Mouse (Mus musculus) CH12.LX (cell line): ENCODE data around the gene Lrrc49.

Experiments
- BHLHE40 ChIP-seq: IDR thresholded peaks from 2 replicates; pipeline ENCODE4 v1.6.1; 2011; ENCODE audit warnings: mild to moderate bottlenecking, low read depth, low read length, improper control_type of control experiment
- CHD1 ChIP-seq: IDR thresholded peaks from 2 replicates; pipeline ENCODE4 v1.6.1; 2012; ENCODE audit warnings: low read depth, low read length, improper control_type of control experiment, inconsistent platforms
- CTCF ChIP-seq, 2 experiments: IDR thresholded peaks in 1 of 2; conservative IDR thresholded peaks in 1 of 2; 2 replicates each; pipeline ENCODE4 v1.5.1; 2011 to 2012; ENCODE audit warnings: low read depth in 2 of 2, low read length in 2 of 2, improper control_type of control experiment in 1 of 2, inconsistent platforms in 1 of 2, mild to moderate bottlenecking in 1 of 2, moderate library complexity in 1 of 2
- E2F4 ChIP-seq: IDR thresholded peaks from 2 replicates; pipeline ENCODE4 v1.6.1; 2011; ENCODE audit warnings: low read depth, low read length, improper control_type of control experiment; ENCODE audit not compliant: insufficient replicate concordance
- EP300 ChIP-seq: IDR thresholded peaks from 2 replicates; pipeline ENCODE4 v1.6.1; 2011; ENCODE audit warnings: low read length, improper control_type of control experiment
- GABPA ChIP-seq: IDR thresholded peaks from 2 replicates; pipeline ENCODE4 v1.6.1; 2012; ENCODE audit warnings: low read depth, low read length, improper control_type of control experiment, inconsistent platforms; ENCODE audit not compliant: insufficient replicate concordance
- MAZ ChIP-seq: IDR thresholded peaks from 2 replicates; pipeline ENCODE4 v1.6.1; 2012; ENCODE audit warnings: low read depth, mild to moderate bottlenecking, inconsistent platforms, low read length, improper control_type of control experiment, moderate library complexity
- NRF1 ChIP-seq: IDR thresholded peaks from 2 replicates; pipeline ENCODE4 v1.6.1; 2014; ENCODE audit warnings: low read depth, mild to moderate bottlenecking, inconsistent platforms, low read length, improper control_type of control experiment, moderate library complexity
- POLR2A ChIP-seq: IDR thresholded peaks from 2 replicates; pipeline ENCODE4 v1.6.1; 2011; ENCODE audit warnings: low read depth, mild to moderate bottlenecking, improper control_type of control experiment, low read length
- POLR2AphosphoS2 ChIP-seq: IDR thresholded peaks from 2 replicates; pipeline ENCODE4 v1.6.1; 2011; ENCODE audit warnings: low read depth, low read length, improper control_type of control experiment
- TBP ChIP-seq: conservative IDR thresholded peaks from 2 replicates; pipeline ENCODE4 v1.6.1; 2011; ENCODE audit warnings: low read depth, low read length, improper control_type of control experiment
- ZC3H11A ChIP-seq: IDR thresholded peaks from 2 replicates; pipeline ENCODE4 v1.6.1; 2012; ENCODE audit warnings: low read depth, mild to moderate bottlenecking, inconsistent platforms, low read length, improper control_type of control experiment
- ZKSCAN1 ChIP-seq: IDR thresholded peaks from 2 replicates; pipeline ENCODE4 v1.6.1; 2012; ENCODE audit warnings: low read depth, inconsistent platforms, low read length, improper control_type of control experiment, borderline replicate concordance
- ZNF384 ChIP-seq: IDR thresholded peaks from 2 replicates; pipeline ENCODE4 v1.6.1; 2012; ENCODE audit warnings: low read depth, low read length, improper control_type of control experiment, inconsistent platforms

DNA sequence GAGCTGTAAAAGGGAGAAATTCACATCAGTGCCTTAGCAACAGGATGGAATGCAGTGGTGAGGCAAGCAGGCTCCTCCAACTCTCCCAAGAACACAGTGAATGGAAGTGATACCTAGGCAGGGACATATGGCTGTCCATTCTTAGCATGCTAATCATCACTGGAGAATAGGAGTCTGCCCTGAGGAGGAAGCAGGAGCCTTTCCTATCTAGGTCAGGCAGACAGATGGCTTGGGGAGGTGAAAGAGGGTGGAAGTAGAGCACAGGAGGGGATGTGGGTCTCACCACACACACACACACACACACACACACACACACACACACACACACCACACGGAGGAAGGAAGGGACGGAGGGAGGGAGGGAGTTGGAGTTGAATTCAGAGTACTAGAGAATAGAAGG, 62.1 kb downstream of the Lrrc49 start:
- TF ChIP-seq EP300, result no peak
- TF ChIP-seq ZC3H11A, result no peak
- no peak for TF ChIP-seq ZKSCAN1
- TF ChIP-seq CHD1, result no peak
- TF ChIP-seq ZNF384, result no peak
- no peak for TF ChIP-seq CTCF (conservative IDR thresholded peaks at IDR 0.05 in 1 of 2, IDR thresholded peaks at IDR 0.05 in 1 of 2; ENCODE audit: low read depth in 2 of 2, low read length in 2 of 2)
- TF ChIP-seq POLR2A, result no peak
- TF ChIP-seq BHLHE40, result no peak
- TF ChIP-seq E2F4, result no peak
- TF ChIP-seq TBP, result no peak
- TF ChIP-seq NRF1, result no peak
- no peak for TF ChIP-seq MAZ
- TF ChIP-seq GABPA, result no peak
- no peak for TF ChIP-seq POLR2AphosphoS2
